Mouse (Mus musculus) mouse trophoblast stem cell (cell line): ENCODE results near the gene Hsd17b6.

Experiments
- in situ Hi-C, 2 experiments: fragments of 300-500 bp; cut with MseI, MboI; formaldehyde crosslinking; loops; 2 replicates in 1 of 2; 3 replicates in 1 of 2; pipeline ENCODE4 v1.15.1; 2025

The Hsd17b6 gene

GRCm38 (mm10) chr10:127949596-127950130, 57.7 kb downstream of the Hsd17b6 start:
- in situ Hi-C loops = loop anchor here (10.0 kb wide), 1 partner anchor 55 kb away; the partner anchor contains the start of gene Hsd17b6 (in 2 of the 2)

GRCm38 (mm10) chr10:127945432-127946064, 61.9 kb downstream of the Hsd17b6 start:
- in situ Hi-C loops = no loop called here
